Mouse (Mus musculus) gastrocnemius, adult 2 months (tissue): ENCODE measurements around the gene Vmn1r181. TPM values are rescaled to one million over a fixed set of nuclear protein-coding genes. Genes with fewer than 3 reads are reported as not detected.
"Not testable (repeated sequence)": the region's sequence is repeated elsewhere in the genome, so short reads cannot be mapped to it uniquely, and the experiment has no call there.

Source experiments
- DNase-seq: peaks from one replicate; pipeline ENCODE4 v3.0.0; 2022
- H3K27ac ChIP-seq: fragments of 200-600 bp; 2 replicates; pipeline ENCODE4 v1.8.1; 2022; ENCODE audit warnings: mild to moderate bottlenecking
- H3K4me3 ChIP-seq: fragments of 200-600 bp; 2 replicates; pipeline ENCODE4 v1.8.1; 2022; ENCODE audit warnings: mild to moderate bottlenecking, moderate library complexity
- CTCF ChIP-seq: fragments of 200-600 bp; IDR thresholded peaks from 2 replicates; pipeline ENCODE4 v1.8.1; 2022; ENCODE audit warnings: antibody characterized with exemption, mild to moderate bottlenecking, moderate library complexity
- intact Hi-C: fragments of 180-260 bp; cut with DNase I; formaldehyde crosslinking; loops from one replicate; pipeline ENCODE4 v1.15.1; 2025
- long read RNA-seq, 2 experiments: library from polyadenylated mRNA; stranded (forward); transcript quantifications; one replicate each; pipeline ENCODE4 v2.0.0; 2021
- total RNA-seq, 2 experiments: library from RNA; stranded (reverse); gene quantifications; 2 replicates each; pipeline ENCODE4 v1.2.3; 2021

Vmn1r181 gene
- not detected for total RNA-seq
- long read RNA-seq, experiment 1: 0 reads
- long read RNA-seq, experiment 2: 0 reads

DNA sequence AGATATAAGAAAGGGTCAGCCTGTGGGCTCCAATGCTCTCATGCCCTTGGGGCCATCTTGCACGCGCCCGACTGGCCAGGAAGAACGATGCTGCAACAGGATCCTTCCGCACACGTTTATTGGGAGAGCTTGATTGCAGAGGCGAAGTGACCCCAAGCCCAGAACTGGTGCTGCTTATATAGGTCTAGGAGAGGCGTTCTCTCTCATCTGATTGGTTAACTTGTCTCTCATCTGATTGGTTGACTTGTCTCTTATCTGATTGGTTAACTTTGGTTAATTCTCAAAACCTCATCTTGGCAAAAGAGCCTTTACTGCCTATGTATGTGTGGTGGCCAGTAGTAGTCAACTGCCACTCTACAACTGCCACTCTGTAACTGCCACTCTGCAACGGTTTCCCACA, at the start of gene Vmn1r181:
Gene Vmn1r181, plus strand, starts transcription at position 301 of the 400 bp plus-strand sequence.
- DNase-seq, H3K4me3 ChIP-seq, intact Hi-C loops, H3K27ac ChIP-seq: not testable (repeated sequence)

- intact Hi-C loops: no loop called here
- no peak for DNase-seq
- no peak for TF ChIP-seq CTCF
- no peak within 1 kb of the TSS for H3K27ac ChIP-seq
- no peak within 1 kb of the TSS for H3K4me3 ChIP-seq
These were observed 47.7 kb upstream of the Vmn1r181 start, which contains the start of gene Vmn1r179 for GRCm38 (mm10) chr7:23926678-23927077. Gene Vmn1r179, plus strand, starts transcription at chr7:23926978.

DNA sequence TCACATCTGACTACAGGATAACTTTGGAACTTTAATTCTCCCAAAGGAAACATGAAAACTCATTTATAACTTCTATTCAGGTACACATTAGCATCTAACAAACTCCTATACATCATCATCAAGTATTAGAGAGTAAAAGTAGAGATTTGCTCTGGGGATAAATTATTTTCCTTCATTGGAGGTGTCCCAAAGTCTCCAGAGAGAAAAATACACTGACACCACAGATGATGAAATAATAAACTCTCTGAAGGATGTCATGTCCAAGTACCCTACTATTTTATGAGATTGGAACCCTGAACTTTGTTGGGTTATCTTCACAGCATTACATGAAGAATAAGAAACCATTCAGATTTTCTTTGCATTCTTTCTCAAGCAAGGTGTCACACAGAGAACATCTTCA, 24.1 kb upstream of the Vmn1r181 start, which contains the start of gene Vmn1r180:
Gene Vmn1r180, plus strand, starts transcription at position 301 of the 400 bp plus-strand sequence.
- no peak for DNase-seq
- H3K27ac ChIP-seq: no peak within 1 kb of the TSS
- TF ChIP-seq CTCF: no peak
- H3K4me3 ChIP-seq: no peak within 1 kb of the TSS
- intact Hi-C loops: no loop called here

- intact Hi-C loops, DNase-seq, H3K4me3 ChIP-seq, H3K27ac ChIP-seq: not testable (repeated sequence)
- TF ChIP-seq CTCF: peak; percentile 55
These were observed 6.4 kb upstream of the Vmn1r181 start for GRCm38 (mm10) chr7:23968044-23968443.

- Histone ChIP-seq H3K4me3 (no peak within 1 kb of the TSS), H3K27ac (no peak within 1 kb of the TSS)
- no peak for DNase-seq
- no peak for TF ChIP-seq CTCF
- intact Hi-C loops: no loop called here
These were observed 27.0 kb downstream of the Vmn1r181 start, which contains the start of gene V1rd19 for GRCm38 (mm10) chr7:24001391-24001790. Gene V1rd19, plus strand, starts transcription at chr7:24001691.

Other genes with a start within 250 kb of the Vmn1r181 start
- gene Vmn1r174, start 222.3 kb upstream of the Vmn1r181 start, total RNA-seq: not detected
- not detected for gene Vmn1r175, start 164.0 kb upstream of the Vmn1r181 start, total RNA-seq
- not detected for gene Vmn1r176, start 137.2 kb upstream of the Vmn1r181 start, total RNA-seq
- gene Vmn1r177, start 108.2 kb upstream of the Vmn1r181 start, total RNA-seq: not detected
- gene Vmn1r178, start 82.6 kb upstream of the Vmn1r181 start, total RNA-seq: not detected
- gene Vmn1r179, start 47.6 kb upstream of the Vmn1r181 start, total RNA-seq: not detected
- not detected for gene Vmn1r180, start 24.0 kb upstream of the Vmn1r181 start, total RNA-seq
- gene V1rd19, start 27.1 kb downstream of the Vmn1r181 start, total RNA-seq: not detected
- gene Vmn1r183, start 78.6 kb downstream of the Vmn1r181 start, total RNA-seq: not detected
- 10 to 100 TPM; 16.6 to 17.8 TPM for gene Zfp180, start 107.3 kb downstream of the Vmn1r181 start, total RNA-seq
- 1 to 10 TPM; 6.6 to 6.7 TPM for gene Zfp112, start 137.7 kb downstream of the Vmn1r181 start, total RNA-seq
- gene Zfp235, start 159.6 kb downstream of the Vmn1r181 start, total RNA-seq: 1 to 10 TPM; 3.7 to 5.1 TPM
- gene Zfp114, start 200.4 kb downstream of the Vmn1r181 start, total RNA-seq: under 1 TPM in 1 of 2 experiments, not detected in 1; 0.56 TPM
- 1 to 10 TPM; 3.3 to 3.6 TPM for gene Zfp111, start 236.8 kb downstream of the Vmn1r181 start, total RNA-seq